Mouse (Mus musculus) liver, postnatal 0 days (tissue): ENCODE data around the gene Lenep.

Experiments
- CTCF ChIP-seq: sonication (generic); IDR thresholded peaks from 2 replicates; pipeline ENCODE4 v1.5.1; 2016; ENCODE audit warnings: antibody characterized with exemption, low read depth
- EP300 ChIP-seq: IDR thresholded peaks from 2 replicates; pipeline ENCODE4 v1.6.1; 2016; ENCODE audit warnings: antibody characterized with exemption, low read depth, mild to moderate bottlenecking

DNA sequence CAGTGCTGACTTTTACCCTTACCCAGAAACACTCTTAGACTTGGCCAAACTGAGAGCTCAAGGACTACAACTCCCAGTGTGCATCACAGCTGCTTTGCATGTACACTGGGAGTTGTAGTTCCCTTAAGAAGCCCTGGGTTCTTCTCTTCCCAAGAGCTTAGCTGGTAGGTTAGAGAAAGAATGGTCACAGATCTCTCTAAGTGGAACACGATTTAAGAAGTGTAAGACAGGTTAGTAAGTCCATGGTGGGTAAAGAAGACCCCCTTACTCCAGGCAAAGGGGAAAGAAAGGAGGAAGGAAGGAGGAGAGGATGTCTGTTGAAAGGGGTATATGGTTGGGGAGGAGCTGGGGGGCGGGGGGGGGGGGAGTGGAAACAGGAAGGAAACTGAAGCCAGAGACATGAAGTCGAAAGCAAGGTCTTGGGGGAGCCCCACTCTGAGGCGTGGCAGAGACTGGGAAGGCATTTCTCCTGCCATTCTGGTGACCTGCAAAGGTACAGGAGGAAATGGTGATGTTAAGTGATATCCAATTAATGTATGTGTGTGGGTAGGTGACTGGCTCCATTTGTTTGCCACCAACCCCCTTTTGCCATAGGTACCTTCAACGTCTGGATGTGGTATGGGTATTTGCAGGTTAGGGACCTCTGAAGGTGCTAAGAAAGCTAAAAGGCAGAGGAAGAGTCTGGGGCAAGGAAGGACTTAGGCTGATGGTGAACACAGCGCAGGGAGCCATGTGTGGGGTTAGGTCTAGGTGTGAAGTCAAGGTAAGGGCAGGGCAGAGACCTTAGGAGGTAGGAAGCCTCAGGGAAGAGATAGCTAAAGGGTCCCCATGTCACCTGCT lies 13.5 kb downstream of the Lenep start:
- no peak for TF ChIP-seq CTCF
- no peak for TF ChIP-seq EP300
